Mouse (Mus musculus) macrophage (primary cell): Measurements from ENCODE around the gene Wdr95. TPM values are rescaled to one million over a fixed set of nuclear protein-coding genes. Genes with fewer than 3 reads are reported as not detected.

Source experiments
- H3K27ac ChIP-seq: fragments of 350-480 bp; formaldehyde crosslinking; 2 replicates; pipeline ENCODE4 v1.9.0; 2021
- H3K36me3 ChIP-seq: fragments of 350-480 bp; formaldehyde crosslinking; 2 replicates; pipeline ENCODE4 v1.9.0; 2021; ENCODE audit errors: inconsistent target
- H3K4me3 ChIP-seq: fragments of 350-480 bp; formaldehyde crosslinking; 2 replicates; pipeline ENCODE4 v1.9.0; 2021; ENCODE audit errors: inconsistent target
- H3K79me2 ChIP-seq: fragments of 350-480 bp; formaldehyde crosslinking; 2 replicates; pipeline ENCODE4 v1.9.0; 2021; ENCODE audit errors: inconsistent target
- WGBS: methylation state at CpG from one replicate; pipeline ENCODE4 v1.1.7; 2026; ENCODE audit warnings: inconsistent platforms; ENCODE audit not compliant: missing documents; 5-methylcytosine and 5-hydroxymethylcytosine counted together
- polyA plus RNA-seq: library from polyadenylated mRNA; stranded (reverse); fragments of 250-400 nt; gene quantifications from 3 replicates; pipeline ENCODE4 v1.2.4, GENCODE M21; 2018; ENCODE audit warnings: inconsistent platforms

Wdr95 gene
- polyA plus RNA-seq, 1 experiment from 2014 or later, result not detected

DNA sequence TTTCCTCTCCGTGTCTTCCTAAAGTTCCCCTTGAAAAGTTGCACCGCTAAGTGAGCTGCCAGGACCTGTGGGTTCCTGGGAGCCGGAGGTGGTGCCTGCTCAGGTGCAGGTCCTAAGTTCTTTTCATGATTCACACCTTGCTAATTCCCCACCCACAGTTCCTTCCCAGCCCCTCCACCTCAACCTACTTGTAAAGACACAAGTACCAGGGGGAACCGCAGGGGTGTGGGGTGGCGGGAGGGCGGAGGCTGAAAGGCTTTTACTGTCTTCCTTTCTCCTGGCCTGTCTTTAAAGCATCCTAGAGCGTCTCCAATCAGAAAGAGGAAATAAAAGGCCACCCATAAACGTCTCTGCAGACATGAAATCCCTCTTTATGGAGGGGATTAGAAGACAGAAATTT is 55.0 kb downstream of the Wdr95 start:
- no peaks in the 10 kb centered on the region for H3K79me2 ChIP-seq
- no peak overlapping the region for H3K27ac ChIP-seq
- H3K36me3 ChIP-seq, result no peaks in the 10 kb centered on the region
- H3K4me3 ChIP-seq, result no peak overlapping the region
- 52% methylated on average over 8 of the region's 8 CpGs for WGBS

DNA sequence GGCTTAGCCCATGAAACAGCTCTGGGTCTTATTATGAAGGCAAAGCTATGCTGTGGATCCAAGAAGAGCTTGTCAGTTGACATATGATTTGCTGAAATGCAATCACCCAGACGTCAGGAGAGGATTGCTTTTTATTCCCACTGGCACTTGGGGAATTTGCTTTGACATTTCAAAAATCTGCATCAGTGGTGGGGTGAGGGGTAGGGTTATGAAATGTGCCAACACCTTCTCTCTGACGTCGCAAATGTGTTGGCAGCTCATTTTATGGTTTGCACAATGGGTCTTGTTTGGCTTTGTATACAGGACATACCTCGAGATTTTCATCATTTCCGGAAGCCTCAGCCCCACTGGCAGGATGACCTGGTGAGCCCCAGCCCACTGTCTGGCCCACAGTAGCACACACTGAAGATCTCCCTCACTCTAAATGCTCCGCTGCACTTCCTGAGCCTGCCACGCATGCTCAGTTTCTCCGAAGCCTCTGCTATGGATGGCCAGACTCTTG is 55.7 kb downstream of the Wdr95 start:
- 83% methylated on average over 8 of the region's 8 CpGs for WGBS
- H3K27ac ChIP-seq, result no peak overlapping the region
- H3K36me3 ChIP-seq, result no peaks in the 10 kb centered on the region
- H3K4me3 ChIP-seq, result no peak overlapping the region
- no peaks in the 10 kb centered on the region for H3K79me2 ChIP-seq

DNA sequence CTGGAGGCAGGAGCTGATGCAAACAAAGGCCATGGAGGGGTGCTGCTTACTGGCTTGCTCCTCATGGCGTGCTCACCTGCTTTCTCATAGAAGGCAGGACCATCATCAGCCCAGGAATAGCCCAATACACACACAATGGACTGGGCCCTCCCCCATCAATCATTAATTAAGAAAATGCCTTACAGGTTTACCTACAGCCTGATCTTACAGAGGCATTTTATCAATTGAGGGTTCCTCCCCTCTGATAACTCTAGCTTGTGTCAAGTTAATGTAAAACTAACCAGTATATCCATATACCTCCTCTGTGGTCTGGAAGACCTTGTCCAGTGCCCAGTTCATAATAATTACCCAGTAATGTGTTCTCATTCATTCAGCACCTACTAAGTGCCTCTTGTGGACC is 56.8 kb downstream of the Wdr95 start:
- Histone ChIP-seq H3K36me3 (no peaks in the 10 kb centered on the region), H3K79me2 (no peaks in the 10 kb centered on the region), H3K4me3 (no peak overlapping the region), H3K27ac (no peak overlapping the region)
- 100% methylated on average over 1 of the region's 1 CpGs for WGBS

DNA sequence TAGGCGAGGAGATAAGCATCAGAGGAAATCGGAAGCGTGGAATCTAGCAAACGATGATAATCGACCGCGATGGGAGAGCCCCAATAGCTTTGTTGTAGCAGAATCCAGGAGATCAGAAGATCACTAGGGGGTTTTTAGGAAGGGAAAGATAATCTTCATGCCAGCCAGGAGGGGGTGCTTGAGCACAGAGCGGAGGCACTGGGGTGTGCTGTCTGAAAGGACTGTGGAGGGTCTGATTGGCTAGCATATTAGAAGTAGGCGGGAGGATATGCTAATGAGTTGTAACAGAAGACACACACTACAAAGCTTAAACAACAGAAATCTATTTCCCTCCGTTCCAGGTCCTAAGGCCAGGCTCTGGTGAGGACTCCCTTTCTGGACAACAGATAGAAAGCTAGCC is 57.4 kb downstream of the Wdr95 start:
- Histone ChIP-seq H3K27ac (no peak overlapping the region), H3K79me2 (no peaks in the 10 kb centered on the region), H3K36me3 (no peaks in the 10 kb centered on the region), H3K4me3 (no peak overlapping the region)
- WGBS, result 86% methylated on average over 10 of the region's 10 CpGs

DNA sequence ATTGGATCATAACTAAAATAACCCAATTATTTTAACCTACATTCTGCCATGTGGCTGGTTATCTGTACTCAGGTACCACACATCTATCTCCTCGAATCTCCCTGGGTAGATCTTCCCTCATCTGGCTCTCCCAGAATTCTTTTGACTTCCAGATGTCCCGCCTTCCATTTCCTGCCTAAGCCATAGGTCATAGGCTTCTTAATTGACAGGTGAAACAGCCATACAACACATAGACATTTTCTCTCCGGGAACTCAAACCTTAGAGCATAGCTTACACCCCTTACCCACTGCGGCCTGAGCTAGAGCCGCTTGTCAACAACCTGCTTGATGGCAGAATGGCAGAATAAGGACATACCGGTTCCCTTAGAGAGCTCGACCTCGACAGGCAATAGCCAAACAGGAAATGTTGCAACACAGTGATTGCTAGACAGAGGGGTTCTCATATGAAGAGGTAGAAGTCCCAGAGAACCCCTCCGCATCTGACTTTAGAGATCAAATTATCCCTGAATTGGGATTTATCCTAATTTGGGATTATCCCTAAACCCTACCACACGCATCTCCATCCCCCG is 58.9 kb downstream of the Wdr95 start:
- WGBS, result 41% methylated on average over 11 of the region's 11 CpGs
- Histone ChIP-seq H3K36me3 (no peaks in the 10 kb centered on the region), H3K79me2 (no peaks in the 10 kb centered on the region), H3K4me3 (no peak overlapping the region), H3K27ac (no peak overlapping the region)

DNA sequence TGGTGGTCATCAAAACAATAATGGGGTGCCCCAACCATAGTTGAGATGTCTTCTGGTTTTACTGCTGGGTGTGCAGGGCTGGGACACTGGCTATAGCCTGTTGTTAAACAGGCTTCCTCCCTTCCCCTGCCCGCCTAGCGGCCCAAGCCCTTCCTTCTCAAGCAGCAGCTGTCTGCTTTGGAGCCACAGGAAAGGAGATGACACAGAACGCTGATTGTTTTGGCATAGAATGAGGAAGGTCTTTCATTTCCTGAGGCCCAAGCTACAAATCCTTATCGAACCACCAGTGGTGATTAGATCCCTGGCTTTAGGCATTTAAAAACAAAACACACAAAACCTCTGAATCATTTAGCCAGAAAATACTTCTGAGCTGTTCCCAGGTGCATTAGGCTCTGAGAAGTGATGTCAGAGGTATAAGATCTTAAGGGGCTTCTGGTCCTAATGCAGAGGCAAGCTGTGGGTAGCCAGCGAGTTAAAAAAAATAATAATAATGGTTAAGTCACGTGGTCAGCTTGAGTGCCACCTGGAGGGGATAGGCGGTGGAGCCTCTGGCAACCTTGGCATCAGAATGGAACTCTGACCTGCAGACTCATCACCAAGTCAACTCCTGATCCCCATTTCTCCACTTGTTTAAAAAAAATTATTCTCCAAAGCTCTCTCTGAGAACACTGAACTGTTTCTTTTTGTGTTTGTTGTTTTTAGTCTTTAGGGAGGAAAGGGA is 60.5 kb downstream of the Wdr95 start:
- H3K27ac ChIP-seq, result no peak overlapping the region
- H3K4me3 ChIP-seq, result no peak overlapping the region
- WGBS, result 36% methylated on average over 7 of the region's 7 CpGs

DNA sequence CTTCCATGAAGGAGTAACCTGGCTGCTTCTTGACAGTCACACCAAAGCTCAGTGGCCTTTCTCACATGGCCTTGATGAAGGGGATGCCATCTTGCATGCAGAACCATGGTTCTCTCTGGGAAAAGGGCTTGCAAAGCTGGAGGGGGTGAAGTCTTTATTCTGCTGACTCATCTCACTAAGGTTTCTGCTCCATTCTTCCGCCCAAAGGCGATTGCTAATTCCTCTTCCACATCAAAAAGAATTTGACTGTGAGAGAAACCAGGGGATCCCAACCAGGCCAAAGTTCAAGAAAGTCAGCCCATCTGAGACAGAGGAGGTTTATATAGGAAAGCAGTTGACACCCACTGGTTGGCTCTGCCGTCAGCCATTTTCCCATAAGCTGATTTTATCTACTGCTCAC is 61.5 kb downstream of the Wdr95 start:
- Histone ChIP-seq H3K36me3 (no peaks in the 10 kb centered on the region), H3K27ac (no peak overlapping the region), H3K79me2 (no peaks in the 10 kb centered on the region), H3K4me3 (no peak overlapping the region)
- WGBS, result 72% methylated on average over 3 of the region's 3 CpGs

More for the DNA sequence above, 60.5 kb downstream of the Wdr95 start:
- H3K79me2 ChIP-seq, result no peaks in the 10 kb centered on the region
- no peaks in the 10 kb centered on the region for H3K36me3 ChIP-seq

DNA sequence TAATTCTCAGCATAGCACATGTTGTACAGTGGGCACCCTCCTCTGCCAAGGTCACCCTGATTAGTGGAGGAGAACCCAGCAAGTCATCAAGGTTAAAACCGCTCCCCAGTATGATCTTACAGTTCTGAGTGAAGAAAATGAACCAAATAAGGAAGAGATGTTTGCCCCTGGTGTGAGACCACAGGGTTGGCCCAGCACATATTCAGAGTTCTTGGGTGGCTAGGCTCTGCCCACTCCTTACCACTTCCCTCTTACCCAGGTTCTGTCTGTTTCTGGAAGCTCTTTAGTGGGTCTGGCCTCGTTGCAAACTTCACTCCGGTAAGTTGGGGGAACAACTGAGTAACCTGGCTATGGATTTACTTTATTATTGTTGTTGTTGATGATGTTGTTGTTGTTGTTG is 65.7 kb downstream of the Wdr95 start:
- no peaks in the 10 kb centered on the region for H3K79me2 ChIP-seq
- WGBS, result 8% methylated on average over 3 of the region's 3 CpGs

DNA sequence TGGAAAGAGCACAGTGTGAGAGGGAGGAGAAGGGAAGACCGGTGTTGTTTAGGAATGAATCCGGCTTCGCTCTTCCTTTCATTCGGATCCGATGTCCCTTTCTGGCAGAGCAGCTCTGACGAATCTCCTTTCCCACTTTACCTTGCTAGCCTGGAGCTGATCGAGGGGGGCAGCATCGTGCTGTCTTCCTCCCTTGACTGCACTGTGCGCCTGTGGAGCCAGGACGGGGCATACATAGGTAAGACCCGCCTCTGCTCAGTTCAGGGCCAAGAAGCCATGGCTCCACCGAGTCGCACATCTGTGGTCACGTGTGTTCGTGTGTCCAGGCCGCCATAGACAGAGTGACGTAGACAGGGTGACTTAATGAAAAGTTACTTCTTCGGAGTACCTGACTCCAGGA is 68.9 kb downstream of the Wdr95 start:
- 80% methylated on average over 13 of the region's 18 CpGs for WGBS

More for the DNA sequence above, 65.7 kb downstream of the Wdr95 start:
- no peak overlapping the region for H3K4me3 ChIP-seq
- no peaks in the 10 kb centered on the region for H3K36me3 ChIP-seq
- no peak overlapping the region for H3K27ac ChIP-seq

DNA sequence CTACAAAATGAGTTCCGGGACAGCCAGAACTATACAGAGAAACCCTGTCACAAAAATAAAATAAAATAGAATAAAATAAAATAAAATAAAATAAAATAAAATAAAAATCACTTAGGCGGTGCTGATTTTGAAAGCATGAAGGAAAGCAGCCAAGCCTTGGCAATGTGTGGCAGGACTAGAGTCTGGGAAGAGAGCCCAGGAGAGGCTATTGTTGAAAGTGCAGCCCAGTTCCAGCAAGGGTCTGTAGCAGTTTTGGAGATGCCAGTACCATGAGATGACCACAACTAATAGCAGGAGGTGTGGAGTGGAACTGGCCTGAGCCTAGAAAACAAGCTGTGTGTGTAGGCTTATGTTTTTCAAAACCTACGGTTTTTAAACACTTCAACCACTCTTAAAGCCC is 73.5 kb downstream of the Wdr95 start:
- no peak overlapping the region for H3K27ac ChIP-seq
- H3K36me3 ChIP-seq, result no peaks in the 10 kb centered on the region
- no peaks in the 10 kb centered on the region for H3K79me2 ChIP-seq
- no peak overlapping the region for H3K4me3 ChIP-seq
- 100% methylated on average over 3 of the region's 3 CpGs for WGBS

More for the DNA sequence above, 68.9 kb downstream of the Wdr95 start:
- Histone ChIP-seq H3K79me2 (no peaks in the 10 kb centered on the region), H3K36me3 (no peaks in the 10 kb centered on the region), H3K4me3 (no peak overlapping the region), H3K27ac (no peak overlapping the region)

DNA sequence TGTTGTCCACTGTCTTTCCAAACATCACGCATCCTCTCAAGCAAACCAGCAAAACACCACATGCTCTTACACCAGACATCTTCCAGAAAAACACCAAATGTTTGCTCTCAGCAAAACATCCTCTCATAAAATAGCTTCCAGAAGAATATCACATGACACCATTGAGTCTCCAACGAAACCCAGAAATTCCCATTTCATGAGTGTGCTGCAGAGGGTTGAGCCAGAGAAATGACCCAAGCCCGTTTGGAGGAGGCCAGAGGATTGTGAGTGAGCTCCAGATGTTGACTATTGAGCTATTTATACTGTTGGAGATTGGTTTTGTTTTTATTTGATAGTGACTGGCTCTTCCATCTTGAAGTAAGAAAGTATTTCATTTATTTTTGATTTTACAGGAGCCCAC is 74.8 kb downstream of the Wdr95 start:
- Histone ChIP-seq H3K36me3 (no peaks in the 10 kb centered on the region), H3K4me3 (no peak overlapping the region), H3K79me2 (no peaks in the 10 kb centered on the region), H3K27ac (no peak overlapping the region)
- WGBS, result 85% methylated on average over 3 of the region's 3 CpGs

DNA sequence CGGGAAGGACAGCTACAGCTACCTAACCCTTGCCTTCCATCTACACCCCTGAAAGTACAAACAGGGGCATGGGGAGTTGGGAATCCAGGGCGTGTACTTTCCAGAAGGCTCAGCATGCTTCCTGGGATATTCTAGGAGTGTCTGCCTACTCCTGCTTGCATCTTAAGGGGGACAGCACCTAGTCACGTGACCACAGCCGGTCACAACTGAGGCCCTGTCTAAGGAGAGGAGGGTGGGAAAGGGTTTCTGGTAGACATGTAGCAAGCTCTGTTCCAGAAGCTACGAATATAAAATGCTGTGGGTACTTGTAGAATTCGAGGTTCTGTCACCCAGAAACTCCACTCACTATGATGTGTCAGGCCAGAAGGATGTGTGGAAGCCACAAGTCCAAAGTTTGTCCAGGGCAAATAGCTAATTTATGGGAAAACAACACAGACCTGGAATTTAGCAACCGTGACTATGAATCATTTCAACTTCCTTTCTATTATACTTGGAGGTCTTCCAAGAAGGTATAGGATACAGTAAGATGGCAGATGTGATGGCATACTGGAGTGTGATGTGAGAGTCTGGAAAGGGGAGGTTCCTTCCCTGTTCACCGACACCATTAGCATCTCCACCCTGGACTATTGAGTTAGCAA is 78.7 kb downstream of the Wdr95 start:
- H3K36me3 ChIP-seq, result no peaks in the 10 kb centered on the region
- H3K79me2 ChIP-seq, result no peaks in the 10 kb centered on the region
- WGBS, result 78% methylated on average over 8 of the region's 8 CpGs
- H3K27ac ChIP-seq, result no peak overlapping the region
- no peak overlapping the region for H3K4me3 ChIP-seq

DNA sequence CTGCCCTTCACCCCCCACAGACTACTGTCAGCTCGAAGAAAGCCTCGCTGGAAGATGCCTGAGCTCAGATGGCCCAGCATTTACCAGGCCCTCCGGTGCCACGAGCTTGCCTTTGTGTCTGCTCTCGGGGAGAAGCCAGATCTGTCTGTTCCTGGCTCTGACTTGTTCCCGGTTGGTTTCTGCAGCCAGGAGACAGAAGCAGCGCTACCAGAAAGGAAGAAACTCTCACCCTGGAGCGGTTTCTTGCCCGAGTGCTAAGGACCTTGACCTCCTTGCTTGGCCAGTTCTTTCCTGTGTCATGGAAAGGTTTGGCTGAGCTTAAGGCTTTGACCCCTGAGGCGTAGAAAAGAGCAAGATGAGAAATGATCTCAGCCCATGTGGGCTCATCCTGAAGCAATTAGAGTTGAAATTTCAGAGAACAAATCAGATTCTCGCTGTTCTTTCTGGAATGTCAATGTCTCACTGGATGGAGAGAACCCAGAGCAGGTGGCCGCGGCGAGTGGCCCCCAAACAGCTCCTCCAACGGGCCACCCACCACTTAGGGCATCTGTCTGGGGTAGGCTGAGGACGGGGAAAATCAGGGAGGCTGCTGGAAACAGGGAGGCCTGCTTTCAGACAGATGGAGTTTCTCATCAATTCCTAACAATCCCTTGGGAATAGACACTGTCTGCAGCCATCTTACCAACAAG is 83.1 kb downstream of the Wdr95 start:
- WGBS, result 89% methylated on average over 16 of the region's 16 CpGs
- Histone ChIP-seq H3K4me3 (no peak overlapping the region), H3K79me2 (no peaks in the 10 kb centered on the region), H3K36me3 (peaks cover 5% of the 10 kb centered on the region; the same call in 1 of the 2 replicates), H3K27ac (no peak overlapping the region)

DNA sequence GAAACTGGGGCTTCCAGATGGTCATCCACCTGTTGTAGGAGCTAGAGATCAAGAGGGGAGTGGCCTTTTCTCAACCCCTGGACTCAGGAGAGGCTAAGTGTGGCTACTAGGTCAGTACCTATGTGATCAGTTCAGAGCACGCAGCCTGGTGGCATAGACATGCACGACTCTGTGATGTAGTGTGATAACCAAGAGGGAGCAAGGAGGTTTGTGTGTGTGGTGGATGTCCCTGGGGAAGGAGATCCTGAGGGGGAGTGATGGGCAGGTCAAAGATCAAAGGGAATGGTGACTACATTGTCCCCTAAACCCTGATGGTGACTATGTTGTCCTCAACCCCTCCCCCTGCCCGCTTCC is 83.7 kb downstream of the Wdr95 start:
- Histone ChIP-seq H3K36me3 (peaks cover 10% of the 10 kb centered on the region; the same call in 1 of the 2 replicates), H3K27ac (no peak overlapping the region), H3K4me3 (no peak overlapping the region), H3K79me2 (no peaks in the 10 kb centered on the region)
- WGBS, result 90% methylated on average over 3 of the region's 3 CpGs

DNA sequence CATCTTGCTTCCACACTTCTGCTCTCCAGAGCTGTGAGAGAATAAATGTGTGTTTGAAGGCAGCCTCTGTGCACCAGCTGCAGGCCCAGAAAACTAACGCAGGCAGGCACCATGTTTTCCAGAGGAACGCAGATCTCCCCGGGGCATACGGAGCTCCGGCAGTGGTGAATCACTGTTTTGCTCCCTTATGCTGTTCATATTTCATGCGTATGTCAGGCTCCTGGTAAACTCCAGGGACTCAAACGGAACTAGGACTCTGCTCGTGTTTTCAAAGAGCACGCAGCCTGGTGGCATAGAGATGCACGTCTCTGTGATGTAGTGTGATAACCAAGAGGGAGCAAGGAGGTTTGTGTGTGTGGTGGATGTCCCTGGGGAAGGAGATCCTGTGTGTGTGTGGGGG is 84.3 kb downstream of the Wdr95 start:
- Histone ChIP-seq H3K4me3 (no peak overlapping the region), H3K36me3 (peaks cover 15% of the 10 kb centered on the region; the same call in 1 of the 2 replicates), H3K27ac (no peak overlapping the region), H3K79me2 (no peaks in the 10 kb centered on the region)
- WGBS, result 92% methylated on average over 10 of the region's 10 CpGs
